Mouse (Mus musculus) spleen, adult 12 weeks (tissue): ENCODE measurements around the gene Ahsg.

Experiments
- DNase-seq: peaks from one replicate; pipeline ENCODE4 v3.0.0; 2022; ENCODE audit warnings: low spot score

Ahsg gene

GRCm38 (mm10) chr16:22890683-22891510 lies at the start of gene Ahsg:
Ahsg (plus strand) TSS chr16:22891277.
- DNase-seq: no peak

DNA sequence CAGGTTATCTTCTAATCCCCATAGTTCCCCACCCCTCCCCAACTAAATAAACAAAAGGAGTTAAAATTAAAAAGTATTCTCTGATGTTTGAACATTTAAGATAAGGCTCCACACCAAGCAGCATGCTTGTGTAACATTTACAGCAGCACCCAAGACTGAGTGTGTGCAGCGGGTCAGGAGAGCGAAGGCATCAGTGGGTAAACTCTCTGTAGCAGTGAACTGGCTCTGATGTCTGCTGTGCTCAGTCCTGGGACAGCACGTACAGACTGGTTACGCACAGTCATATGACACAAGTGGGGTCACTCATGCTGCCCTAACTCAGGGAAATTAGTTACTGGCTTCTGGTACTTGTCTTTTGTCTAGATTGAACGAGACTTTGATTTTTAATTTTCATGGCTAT lies 48.2 kb upstream of the Ahsg start:
- no peak for DNase-seq

- DNase-seq: peak; percentile 25
Measured at GRCm38 (mm10) chr16:22844061-22844801, 46.8 kb upstream of the Ahsg start.

- no peak for DNase-seq
Measured at GRCm38 (mm10) chr16:22844834-22845233, 46.2 kb upstream of the Ahsg start.

- DNase-seq: no peak
Measured at GRCm38 (mm10) chr16:22845481-22845880, 45.6 kb upstream of the Ahsg start.

GRCm38 (mm10) chr16:22847686-22848085 lies 43.4 kb upstream of the Ahsg start:
- DNase-seq: no peak

GRCm38 (mm10) chr16:22848331-22848730 lies 42.7 kb upstream of the Ahsg start:
- no peak for DNase-seq

DNA sequence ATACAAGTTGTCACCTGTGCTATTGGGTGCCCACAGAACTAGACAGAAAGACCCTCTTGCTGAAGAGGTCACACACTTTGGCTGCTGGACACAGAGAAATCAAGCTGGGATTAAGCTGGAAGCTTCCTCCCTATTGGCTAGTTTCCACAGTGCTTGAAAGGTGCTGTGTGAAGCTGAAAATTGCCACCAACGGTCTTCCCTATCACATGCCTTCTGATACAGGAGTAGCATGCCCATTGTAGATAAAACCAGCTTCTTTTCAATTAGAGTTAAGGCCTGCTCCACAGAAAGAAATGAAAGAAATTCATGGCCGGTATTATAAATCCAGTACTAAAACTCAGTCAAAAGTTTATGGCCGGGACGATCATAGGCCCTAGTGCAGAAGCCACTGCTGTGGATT lies 38.4 kb upstream of the Ahsg start:
- DNase-seq: no peak

- peak; percentile 21 for DNase-seq
Measured at GRCm38 (mm10) chr16:22856773-22857172, 34.3 kb upstream of the Ahsg start.

GRCm38 (mm10) chr16:22857431-22858113 lies 33.5 kb upstream of the Ahsg start, which contains the start of the genes Tbccd1 and Dnajb11:
Tbccd1 (minus strand) TSS chr16:22857669.
Dnajb11 (plus strand) TSS chr16:22857845.
- peak; percentile 97 for DNase-seq

- no peak for DNase-seq
Measured at GRCm38 (mm10) chr16:22872397-22872796, 18.7 kb upstream of the Ahsg start.

DNA sequence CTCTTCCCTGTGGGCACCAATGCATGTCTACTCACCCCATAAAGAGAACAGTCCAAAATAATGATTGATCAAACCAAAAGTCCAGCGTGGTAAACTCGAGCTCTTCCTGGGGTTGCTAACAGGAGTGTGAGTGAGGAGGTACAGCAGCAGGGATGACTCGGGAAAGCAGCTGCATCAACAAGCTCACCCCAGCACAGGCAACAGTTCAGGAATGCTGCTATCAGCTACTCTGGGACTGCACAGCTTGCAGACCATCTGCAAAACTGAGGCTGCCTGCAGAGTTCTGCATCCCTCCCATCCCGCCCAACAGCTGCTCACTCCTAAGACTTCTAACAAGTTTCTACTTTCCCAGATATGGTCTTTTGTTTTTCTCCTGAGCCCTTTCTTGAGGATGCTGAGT lies 17.7 kb upstream of the Ahsg start:
- DNase-seq: no peak

- DNase-seq: no peak
Measured at GRCm38 (mm10) chr16:22876218-22877043, 14.6 kb upstream of the Ahsg start.

DNA sequence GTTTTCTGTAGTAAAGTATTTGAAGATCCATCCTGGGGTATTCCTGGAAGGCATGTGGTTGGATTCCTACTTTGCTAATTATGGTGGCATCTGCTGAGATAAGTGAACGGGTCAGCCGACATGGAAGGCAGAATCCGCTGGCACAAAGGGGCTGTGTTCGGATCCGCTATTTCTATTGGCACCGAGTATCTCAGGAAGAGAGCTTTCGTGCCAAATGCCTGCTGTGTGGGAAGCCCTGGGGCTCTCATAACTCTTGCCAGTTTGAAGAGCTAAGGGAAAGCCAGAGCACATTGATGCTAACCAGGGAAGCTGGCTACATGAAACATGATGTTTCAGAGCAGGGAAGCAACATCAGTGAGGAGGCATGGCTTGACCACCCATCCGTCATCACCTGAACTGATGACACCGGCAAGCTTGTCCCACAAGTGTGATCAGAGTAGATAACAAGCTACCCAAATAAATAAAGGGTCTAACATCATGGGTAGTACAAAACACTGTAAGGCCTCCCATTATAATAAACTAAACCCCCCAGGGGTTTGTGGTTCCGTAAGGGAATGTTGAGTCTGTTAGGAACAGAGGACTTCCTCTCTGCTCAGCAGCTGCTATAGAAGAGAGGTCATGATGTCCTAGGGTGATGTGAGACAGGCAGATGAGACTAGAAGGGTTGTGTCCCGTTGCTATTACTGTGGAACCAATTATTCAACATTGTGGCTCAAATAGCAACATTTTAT lies 13.3 kb upstream of the Ahsg start:
- DNase-seq: no peak

- DNase-seq: no peak
Measured at GRCm38 (mm10) chr16:22878716-22879115, 12.4 kb upstream of the Ahsg start.

DNA sequence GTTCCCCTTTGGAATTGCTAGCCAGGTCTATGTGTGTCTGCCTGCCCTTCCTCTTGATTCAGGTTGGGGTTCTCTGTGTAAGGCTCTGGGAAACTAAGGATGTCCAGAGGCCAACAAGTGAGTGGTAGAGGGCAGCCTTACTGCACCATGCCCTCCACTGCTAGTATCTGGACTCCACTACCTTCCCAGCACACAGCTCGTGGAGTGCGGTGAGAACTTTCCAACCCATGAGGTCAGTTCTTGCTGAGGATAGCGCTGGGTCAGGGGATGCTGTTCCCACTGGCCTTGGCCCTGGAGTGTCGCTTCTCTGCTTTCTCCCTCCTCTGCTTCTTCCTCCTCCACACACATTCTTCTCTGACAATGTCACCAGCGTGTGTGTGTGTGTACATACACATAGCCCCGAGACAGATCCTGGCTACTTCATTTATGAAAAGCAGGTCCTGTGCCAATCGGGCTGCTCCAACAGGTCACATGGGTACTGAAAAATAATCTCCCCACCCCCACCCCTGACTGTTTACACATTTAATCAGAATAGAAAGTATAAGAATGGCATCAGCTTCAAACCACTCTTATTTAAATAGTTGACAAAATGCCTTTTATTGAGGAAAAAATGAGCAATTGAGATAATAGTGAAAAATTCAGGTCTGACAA lies 11.0 kb upstream of the Ahsg start:
- DNase-seq: no peak

DNA sequence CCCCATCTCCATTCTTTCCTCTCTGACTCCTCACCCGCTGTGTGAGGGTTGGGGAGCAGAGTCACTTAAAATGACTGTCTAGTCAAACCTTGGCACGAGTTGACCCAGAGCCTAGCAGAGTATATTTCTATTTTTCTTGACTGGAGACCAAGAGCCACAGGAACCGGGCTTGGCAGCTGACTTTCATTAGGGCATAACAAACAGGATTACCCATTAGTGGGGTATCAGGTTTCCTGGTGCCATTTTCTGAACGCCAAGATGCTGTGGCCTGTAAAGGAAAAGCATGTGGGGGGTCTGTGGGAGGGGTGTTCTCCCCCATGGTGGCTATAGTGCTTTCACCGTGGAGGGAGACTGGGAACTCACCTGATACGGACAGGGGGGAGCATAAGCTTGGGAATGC lies 10.2 kb upstream of the Ahsg start:
- DNase-seq: no peak

- no peak for DNase-seq
Measured at GRCm38 (mm10) chr16:22881487-22881886, 9.6 kb upstream of the Ahsg start.

DNA sequence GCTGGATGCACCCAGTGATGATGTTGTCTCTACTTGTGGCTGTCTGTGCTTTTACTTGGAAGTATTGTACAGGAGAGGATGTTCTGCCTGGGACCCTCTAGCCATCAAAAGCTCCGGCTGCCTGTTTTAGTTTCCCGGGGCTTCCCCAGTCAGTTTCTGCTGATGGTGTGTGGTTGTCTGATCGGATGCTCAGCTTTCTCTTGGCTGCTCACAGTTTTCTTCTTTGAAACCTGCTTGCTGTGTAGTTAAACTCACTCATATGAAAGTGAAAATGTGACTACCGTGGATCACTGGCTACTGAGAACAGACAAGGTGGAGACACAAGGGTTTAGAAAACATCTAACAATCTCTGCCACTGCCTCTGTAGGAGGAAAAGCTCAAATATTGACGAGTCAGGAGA lies 7.6 kb upstream of the Ahsg start:
- no peak for DNase-seq

- no peak for DNase-seq
Measured at GRCm38 (mm10) chr16:22885356-22885755, 5.7 kb upstream of the Ahsg start.

- DNase-seq: no peak
Measured at GRCm38 (mm10) chr16:22886726-22887125, 4.4 kb upstream of the Ahsg start.
